Mouse (Mus musculus) kidney, postnatal 25 days (tissue): Measurements from ENCODE around the gene Cadm3.
"Not testable (repeated sequence)": the region's sequence is repeated elsewhere in the genome, so short reads cannot be mapped to it uniquely, and the experiment has no call there.

ENCODE experiments used
- DNase-seq, 2 experiments: peaks; one replicate each; pipeline ENCODE4 v3.0.0; 2021; ENCODE audit warnings: mixed read lengths in 2 of 2

Cadm3 gene

GRCm38 (mm10) chr1:173321593-173322248 lies 45.8 kb downstream of the Cadm3 start:
- DNase-seq = no peak

GRCm38 (mm10) chr1:173317925-173318477 lies 49.5 kb downstream of the Cadm3 start:
- DNase-seq = no peak

GRCm38 (mm10) chr1:173315725-173316124 lies 51.8 kb downstream of the Cadm3 start:
- DNase-seq = no peak

- DNase-seq = not testable (repeated sequence)
Observed at GRCm38 (mm10) chr1:173313535-173314050, 53.9 kb downstream of the Cadm3 start.

- DNase-seq = not testable (repeated sequence)
Observed at GRCm38 (mm10) chr1:173302795-173303194, 64.7 kb downstream of the Cadm3 start.
